Mouse (Mus musculus) ES-Bruce4 (cell line): ENCODE data around the gene Dnajc6.

Experiments used
- CTCF ChIP-seq: IDR thresholded peaks from one replicate; pipeline ENCODE4 v1.8.1; 2011; ENCODE audit warnings: low read depth, low read length
- POLR2A ChIP-seq: IDR thresholded peaks from one replicate; pipeline ENCODE4 v1.8.1; 2011; ENCODE audit warnings: low read length; ENCODE audit not compliant: insufficient read depth

DNA sequence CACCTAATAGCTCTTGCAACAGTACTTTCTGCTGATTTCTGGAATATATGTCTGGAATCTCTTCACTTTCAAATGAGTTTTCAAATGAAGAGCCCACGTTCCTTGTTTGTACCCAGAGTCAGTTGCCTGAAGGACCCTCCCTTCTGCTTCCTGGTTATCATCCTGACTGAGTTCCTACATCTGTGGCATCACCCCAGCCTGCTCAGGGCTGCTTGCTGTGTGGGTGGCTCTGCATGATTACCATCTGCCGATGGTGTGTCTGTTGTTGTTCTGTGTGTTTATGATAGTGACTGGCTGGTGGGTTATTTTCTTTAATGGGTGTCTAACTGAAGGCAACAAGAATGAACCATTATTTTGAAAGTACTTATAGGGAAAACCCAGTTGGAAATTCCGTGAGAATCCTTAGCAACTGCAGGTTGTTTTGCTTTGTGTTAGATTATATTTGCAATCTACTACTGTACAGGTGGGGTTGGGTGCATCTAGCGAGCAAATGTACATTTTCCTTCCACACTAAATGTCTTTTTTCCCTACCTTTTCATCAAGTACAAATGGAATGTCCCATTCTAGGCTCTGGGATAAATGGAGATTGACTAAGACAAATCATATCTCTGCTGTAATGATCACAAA lies 158.5 kb downstream of the Dnajc6 start:
- no peak for TF ChIP-seq CTCF
- no peak for TF ChIP-seq POLR2A
